Mouse (Mus musculus) stomach, embryonic 14.5 days (tissue): Measurements from ENCODE around the gene Parm1. TPM values are rescaled to one million over a fixed set of nuclear protein-coding genes. Genes with fewer than 3 reads are reported as not detected.

Experiments
- ATAC-seq: fragments of 200-750 bp; cut with Nextera tagmentation; 2 replicates; pipeline ENCODE4 v1.8.0; 2017; ENCODE audit warnings: low read depth, moderate TSS enrichment; ENCODE audit not compliant: insufficient number of reproducible peaks, insufficient read depth, low FRiP score
- H3K27ac ChIP-seq: fragments of 300-500 bp; sonication (generic); 2 replicates; pipeline ENCODE4 v1.5.1; 2014; ENCODE audit warnings: mild to moderate bottlenecking, low read length, moderate library complexity, mixed read lengths
- H3K27me3 ChIP-seq: fragments of 300-500 bp; sonication (generic); 2 replicates; pipeline ENCODE4 v1.6.1; 2014; ENCODE audit warnings: low read length, control low read depth, mixed read lengths; ENCODE audit not compliant: control insufficient read depth, insufficient read depth
- H3K36me3 ChIP-seq: fragments of 300-500 bp; sonication (generic); 2 replicates; pipeline ENCODE4 v1.6.1; 2014; ENCODE audit warnings: mild to moderate bottlenecking, control low read depth, low read length, moderate library complexity, mixed read lengths; ENCODE audit not compliant: control insufficient read depth, insufficient read depth
- H3K4me1 ChIP-seq: fragments of 300-500 bp; sonication (generic); 2 replicates; pipeline ENCODE4 v1.6.1; 2014; ENCODE audit warnings: low read length, control low read depth, mixed read lengths; ENCODE audit not compliant: control insufficient read depth, insufficient read depth
- H3K4me2 ChIP-seq: fragments of 300-500 bp; sonication (generic); replicated peaks from 2 replicates; pipeline ENCODE4 v1.6.1; 2014; ENCODE audit warnings: low read depth, low read length, control low read depth
- H3K4me3 ChIP-seq: fragments of 300-500 bp; sonication (generic); 2 replicates; pipeline ENCODE4 v1.5.1; 2014; ENCODE audit warnings: low read depth, low read length, control low read depth
- H3K9ac ChIP-seq: fragments of 300-500 bp; sonication (generic); replicated peaks from 2 replicates; pipeline ENCODE4 v1.6.1; 2014; ENCODE audit warnings: low read depth, mild to moderate bottlenecking, control low read depth, low read length, moderate library complexity, mixed read lengths
- H3K9me3 ChIP-seq: fragments of 300-500 bp; sonication (generic); 2 replicates; pipeline ENCODE4 v1.6.1; 2016; ENCODE audit warnings: low read depth, low read length, control low read depth; ENCODE audit not compliant: control insufficient read depth
- WGBS: fragments of 180-500 bp; shearing (Covaris S2); extraction: QIAGEN DNeasy Blood & Tissue Kit; methylation state at CpG from one replicate; pipeline ENCODE4 v1.1.7; 2014; 5-methylcytosine and 5-hydroxymethylcytosine counted together
- polyA plus RNA-seq: library from polyadenylated mRNA; unstranded; fragments of >200 nt; fragmentation: Nextera tagmentation; extraction: Ambion mirVana; gene quantifications from 2 replicates; pipeline ENCODE4 v1.2.1, GENCODE M21; 2014

The Parm1 gene
- polyA plus RNA-seq, 1 experiment from 2014 or later, result 22.4 TPM

GRCm38 (mm10) chr5:91651330-91651729 lies 133.9 kb downstream of the Parm1 start:
- no peak for ATAC-seq
- Histone ChIP-seq H3K4me3 (no peak overlapping the region), H3K9ac (no peak overlapping the region), H3K9me3 (no peaks in the 10 kb centered on the region), H3K27ac (no peak overlapping the region), H3K27me3 (no peaks in the 10 kb centered on the region), H3K4me1 (no peaks in the 10 kb centered on the region), H3K4me2 (no peak overlapping the region), H3K36me3 (no peaks in the 10 kb centered on the region)
- WGBS, result 79% methylated on average over 4 of the region's 4 CpGs

- WGBS, result 84% methylated on average over 14 of the region's 14 CpGs
- ATAC-seq, result no peak
- no peak overlapping the region for H3K9ac ChIP-seq
Measured at GRCm38 (mm10) chr5:91653061-91653915, 135.9 kb downstream of the Parm1 start.

GRCm38 (mm10) chr5:91654331-91655048 lies 137.1 kb downstream of the Parm1 start:
- H3K4me3 ChIP-seq, result no peak overlapping the region
- 83% methylated on average over 3 of the region's 3 CpGs for WGBS
- no peak for ATAC-seq

More at GRCm38 (mm10) chr5:91653061-91653915, 135.9 kb downstream of the Parm1 start:
- Histone ChIP-seq H3K27ac (no peak overlapping the region), H3K36me3 (no peaks in the 10 kb centered on the region), H3K4me2 (no peak overlapping the region), H3K4me1 (no peaks in the 10 kb centered on the region), H3K27me3 (no peaks in the 10 kb centered on the region), H3K4me3 (no peak overlapping the region), H3K9me3 (no peaks in the 10 kb centered on the region)

GRCm38 (mm10) chr5:91655263-91655662 lies 137.8 kb downstream of the Parm1 start:
- H3K27me3 ChIP-seq, result no peaks in the 10 kb centered on the region
- 59% methylated on average over 3 of the region's 3 CpGs for WGBS
- no peak overlapping the region for H3K4me2 ChIP-seq
- H3K4me3 ChIP-seq, result no peak overlapping the region
- H3K4me1 ChIP-seq, result no peaks in the 10 kb centered on the region
- ATAC-seq, result no peak
- no peaks in the 10 kb centered on the region for H3K9me3 ChIP-seq
- H3K9ac ChIP-seq, result no peak overlapping the region
- H3K27ac ChIP-seq, result no peak overlapping the region
- H3K36me3 ChIP-seq, result no peaks in the 10 kb centered on the region

More at GRCm38 (mm10) chr5:91654331-91655048, 137.1 kb downstream of the Parm1 start:
- Histone ChIP-seq H3K9me3 (no peaks in the 10 kb centered on the region), H3K9ac (no peak overlapping the region), H3K27ac (no peak overlapping the region), H3K27me3 (no peaks in the 10 kb centered on the region), H3K4me1 (no peaks in the 10 kb centered on the region), H3K4me2 (no peak overlapping the region), H3K36me3 (no peaks in the 10 kb centered on the region)

GRCm38 (mm10) chr5:91662715-91663114 lies 145.3 kb downstream of the Parm1 start:
- no peaks in the 10 kb centered on the region for H3K36me3 ChIP-seq
- no peak for ATAC-seq
- WGBS, result 79% methylated on average over 1 of the region's 1 CpGs
- H3K4me2 ChIP-seq, result no peak overlapping the region
- H3K4me1 ChIP-seq, result no peaks in the 10 kb centered on the region
- no peaks in the 10 kb centered on the region for H3K27me3 ChIP-seq
- no peak overlapping the region for H3K27ac ChIP-seq
- H3K9ac ChIP-seq, result no peak overlapping the region
- H3K4me3 ChIP-seq, result no peak overlapping the region
- H3K9me3 ChIP-seq, result no peaks in the 10 kb centered on the region

GRCm38 (mm10) chr5:91667127-91667526 lies 149.7 kb downstream of the Parm1 start:
- no peak for ATAC-seq
- Histone ChIP-seq H3K9ac (no peak overlapping the region), H3K27me3 (no peaks in the 10 kb centered on the region), H3K27ac (no peak overlapping the region), H3K4me3 (no peak overlapping the region), H3K4me2 (no peak overlapping the region), H3K4me1 (no peaks in the 10 kb centered on the region), H3K9me3 (no peaks in the 10 kb centered on the region), H3K36me3 (no peaks in the 10 kb centered on the region)
- WGBS, result 64% methylated on average over 4 of the region's 4 CpGs

- no peak for ATAC-seq
- no peak overlapping the region for H3K9ac ChIP-seq
- WGBS, result 79% methylated on average over 4 of the region's 4 CpGs
Measured at GRCm38 (mm10) chr5:91669235-91669634, 151.8 kb downstream of the Parm1 start.

More at GRCm38 (mm10) chr5:91669235-91669634, 151.8 kb downstream of the Parm1 start:
- H3K27me3 ChIP-seq, result no peaks in the 10 kb centered on the region
- H3K36me3 ChIP-seq, result no peaks in the 10 kb centered on the region
- H3K9me3 ChIP-seq, result no peaks in the 10 kb centered on the region
- H3K4me1 ChIP-seq, result no peaks in the 10 kb centered on the region
- no peak overlapping the region for H3K4me3 ChIP-seq
- no peak overlapping the region for H3K4me2 ChIP-seq
- H3K27ac ChIP-seq, result no peak overlapping the region
